Mouse (Mus musculus) MEL (cell line): ENCODE data around the gene Col4a1. TPM values are rescaled to one million over a fixed set of nuclear protein-coding genes. Genes with fewer than 3 reads are reported as not detected.

Experiments
- DNase-seq: peaks from one replicate; pipeline ENCODE4 v3.0.0; 2011; ENCODE audit warnings: low read depth, low spot score
- H3K27ac ChIP-seq: 2 replicates; pipeline ENCODE4 v1.5.1; 2012; ENCODE audit warnings: low read depth, mild to moderate bottlenecking, control low read depth, low read length, moderate library complexity; ENCODE audit not compliant: control insufficient read depth
- H3K27me3 ChIP-seq, 2 experiments: fragments of 150-350 bp in 1 of 2; sonication (generic) in 1 of 2; 2 replicates each; pipeline ENCODE4 v1.6.1; 2012; ENCODE audit warnings: low read length in 2 of 2, mild to moderate bottlenecking in 2 of 2, improper control_type of control experiment in 1 of 2, moderate library complexity in 1 of 2; ENCODE audit not compliant: insufficient read depth in 2 of 2, control insufficient read depth in 1 of 2
- H3K36me3 ChIP-seq, 2 experiments: 2 replicates each; pipeline ENCODE4 v1.6.1; 2012 to 2014; ENCODE audit warnings: low read length in 2 of 2, improper control_type of control experiment in 1 of 2, inconsistent platforms in 1 of 2, mild to moderate bottlenecking in 1 of 2; ENCODE audit not compliant: insufficient read depth in 2 of 2, control insufficient read depth in 1 of 2
- H3K4me1 ChIP-seq, 2 experiments: fragments of 150-350 bp in 1 of 2; sonication (generic) in 1 of 2; 2 replicates each; pipeline ENCODE4 v1.6.1; 2012; ENCODE audit warnings: low read length in 2 of 2, improper control_type of control experiment in 1 of 2, mild to moderate bottlenecking in 1 of 2; ENCODE audit not compliant: insufficient read depth in 2 of 2, control insufficient read depth in 1 of 2
- H3K4me3 ChIP-seq, 2 experiments: fragments of 150-350 bp in 1 of 2; sonication (generic) in 1 of 2; 2 replicates each; pipeline ENCODE4 v1.5.1; 2012; ENCODE audit warnings: low read depth in 2 of 2, low read length in 2 of 2, mild to moderate bottlenecking in 2 of 2, moderate library complexity in 2 of 2, control low read depth in 1 of 2, improper control_type of control experiment in 1 of 2; ENCODE audit not compliant: control insufficient read depth in 1 of 2, insufficient read depth in 1 of 2
- H3K79me2 ChIP-seq: 2 replicates; pipeline ENCODE4 v1.6.1; 2012; ENCODE audit warnings: mild to moderate bottlenecking, low read length, moderate library complexity; ENCODE audit not compliant: control insufficient read depth, poor library complexity, insufficient read depth
- H3K9ac ChIP-seq: 2 replicates; pipeline ENCODE4 v1.6.1; 2012; ENCODE audit warnings: low read depth, mild to moderate bottlenecking, control low read depth, low read length, moderate library complexity; ENCODE audit not compliant: control insufficient read depth, poor library complexity, severe bottlenecking
- H3K9me3 ChIP-seq: fragments of 150-350 bp; sonication (generic); replicated peaks from 2 replicates; pipeline ENCODE4 v1.6.1; 2012; ENCODE audit warnings: mild to moderate bottlenecking, low read length, improper control_type of control experiment, moderate library complexity; ENCODE audit not compliant: insufficient read depth
- BHLHE40 ChIP-seq: IDR thresholded peaks from 2 replicates; pipeline ENCODE4 v1.6.1; 2012; ENCODE audit warnings: low read depth, mild to moderate bottlenecking, inconsistent platforms, low read length, improper control_type of control experiment, borderline replicate concordance
- CHD1 ChIP-seq: IDR thresholded peaks from 2 replicates; pipeline ENCODE4 v1.6.1; 2012; ENCODE audit warnings: low read depth, mild to moderate bottlenecking, inconsistent platforms, low read length, improper control_type of control experiment
- CTCF ChIP-seq, 3 experiments: IDR thresholded peaks in 2 of 3; conservative IDR thresholded peaks in 1 of 3; 2 replicates each; pipeline ENCODE4 v1.5.1; 2011 to 2012; ENCODE audit warnings: low read length in 3 of 3, low read depth in 2 of 3, mild to moderate bottlenecking in 2 of 3, improper control_type of control experiment in 1 of 3, inconsistent platforms in 1 of 3, mixed read lengths in 1 of 3, moderate library complexity in 1 of 3; ENCODE audit not compliant: control insufficient read depth in 1 of 3, insufficient read depth in 1 of 3, poor library complexity in 1 of 3, severe bottlenecking in 1 of 3
- E2F4 ChIP-seq: IDR thresholded peaks from 2 replicates; pipeline ENCODE4 v1.6.1; 2011; ENCODE audit warnings: low read depth, low read length, improper control_type of control experiment, borderline replicate concordance
- EP300 ChIP-seq, 2 experiments: IDR thresholded peaks; 2 replicates each; pipeline ENCODE4 v1.6.1; 2011; ENCODE audit warnings: improper control_type of control experiment in 2 of 2, low read length in 2 of 2, low read depth in 1 of 2, mild to moderate bottlenecking in 1 of 2
- ETS1 ChIP-seq: IDR thresholded peaks from 2 replicates; pipeline ENCODE4 v1.6.1; 2012; ENCODE audit warnings: low read depth, mild to moderate bottlenecking, inconsistent platforms, low read length, improper control_type of control experiment, moderate library complexity
- GABPA ChIP-seq: IDR thresholded peaks from 2 replicates; pipeline ENCODE4 v1.6.1; 2012; ENCODE audit warnings: low read depth, mild to moderate bottlenecking, inconsistent platforms, low read length, improper control_type of control experiment, moderate library complexity
- GATA1 ChIP-seq: IDR thresholded peaks from 2 replicates; pipeline ENCODE4 v1.6.1; 2011; ENCODE audit warnings: low read depth, low read length, improper control_type of control experiment
- JUND ChIP-seq: IDR thresholded peaks from 2 replicates; pipeline ENCODE4 v1.6.1; 2011; ENCODE audit warnings: low read depth, mild to moderate bottlenecking, improper control_type of control experiment, low read length
- MAFK ChIP-seq: IDR thresholded peaks from 2 replicates; pipeline ENCODE4 v1.6.1; 2011; ENCODE audit warnings: low read depth, mild to moderate bottlenecking, low read length, improper control_type of control experiment, borderline replicate concordance
- MEF2A ChIP-seq: IDR thresholded peaks from 2 replicates; pipeline ENCODE4 v1.6.1; 2014; ENCODE audit warnings: low read depth, mild to moderate bottlenecking, inconsistent platforms, low read length, improper control_type of control experiment; ENCODE audit not compliant: poor library complexity, insufficient replicate concordance, severe bottlenecking; ENCODE audit errors: extremely low read depth
- MXI1 ChIP-seq: IDR thresholded peaks from 2 replicates; pipeline ENCODE4 v1.6.1; 2011; ENCODE audit warnings: mild to moderate bottlenecking, low read depth, low read length, improper control_type of control experiment
- MYC ChIP-seq: IDR thresholded peaks from 2 replicates; pipeline ENCODE4 v1.6.1; 2011; ENCODE audit warnings: low read depth, mild to moderate bottlenecking, low read length, improper control_type of control experiment, moderate library complexity
- POLR2A ChIP-seq, 2 experiments: IDR thresholded peaks; 2 replicates each; pipeline ENCODE4 v1.6.1; 2011 to 2012; ENCODE audit warnings: low read length in 2 of 2, mild to moderate bottlenecking in 2 of 2, control low read depth in 1 of 2, improper control_type of control experiment in 1 of 2, low read depth in 1 of 2, moderate library complexity in 1 of 2; ENCODE audit not compliant: control insufficient read depth in 1 of 2, insufficient read depth in 1 of 2, poor library complexity in 1 of 2
- POLR2AphosphoS2 ChIP-seq: IDR thresholded peaks from 2 replicates; pipeline ENCODE4 v1.6.1; 2011; ENCODE audit warnings: low read length, improper control_type of control experiment
- RAD21 ChIP-seq: IDR thresholded peaks from 2 replicates; pipeline ENCODE4 v1.6.1; 2011; ENCODE audit warnings: mild to moderate bottlenecking, low read depth, low read length, improper control_type of control experiment
- SIN3A ChIP-seq: IDR thresholded peaks from 2 replicates; pipeline ENCODE4 v1.6.1; 2012; ENCODE audit warnings: low read length, improper control_type of control experiment, inconsistent platforms
- SMC3 ChIP-seq: IDR thresholded peaks from 2 replicates; pipeline ENCODE4 v1.6.1; 2011; ENCODE audit warnings: low read depth, low read length, improper control_type of control experiment
- TAL1 ChIP-seq: IDR thresholded peaks from 2 replicates; pipeline ENCODE4 v1.6.1; 2012; ENCODE audit warnings: mild to moderate bottlenecking, inconsistent platforms, low read length, moderate library complexity, mixed read lengths
- UBTF ChIP-seq: IDR thresholded peaks from 2 replicates; pipeline ENCODE4 v1.6.1; 2012; ENCODE audit warnings: low read depth, mild to moderate bottlenecking, inconsistent platforms, low read length, improper control_type of control experiment, moderate library complexity, borderline replicate concordance; ENCODE audit not compliant: insufficient read depth
- USF2 ChIP-seq, 2 experiments: IDR thresholded peaks; 2 replicates each; pipeline ENCODE4 v1.6.1; 2011 to 2012; ENCODE audit warnings: improper control_type of control experiment in 2 of 2, low read length in 2 of 2, borderline replicate concordance in 1 of 2, inconsistent platforms in 1 of 2, low read depth in 1 of 2, mild to moderate bottlenecking in 1 of 2; ENCODE audit not compliant: insufficient read depth in 1 of 2
- ZMIZ1 ChIP-seq: IDR thresholded peaks from 2 replicates; pipeline ENCODE4 v1.6.1; 2012; ENCODE audit warnings: low read depth, mild to moderate bottlenecking, inconsistent platforms, low read length, improper control_type of control experiment, moderate library complexity
- polyA plus RNA-seq, 2 experiments: library from polyadenylated mRNA; stranded (reverse) in 1 of 2; unstranded in 1 of 2; fragments of >175 nt in 1 of 2; fragments of >200 nt in 1 of 2; gene quantifications; 2 replicates each; pipeline versions ENCODE4 v1.2.1 to v1.2.4; 2012; ENCODE audit warnings: low replicate concordance in 2 of 2, low read depth in 1 of 2; ENCODE audit not compliant: insufficient read length in 2 of 2, insufficient read depth in 1 of 2, missing spikeins in 1 of 2
- total RNA-seq: library from RNA; depleted of rRNA; stranded (reverse); fragments of 300-350 nt; gene quantifications from 2 replicates; pipeline ENCODE4 v1.2.3, GENCODE M21; 2012

Col4a1 gene
- total and polyA plus RNA-seq, 3 experiments, result 0.31 TPM; not detected in 2

GRCm38 (mm10) chr8:11230277-11230676 lies 82.3 kb downstream of the Col4a1 start:
- Histone ChIP-seq H3K27me3 (no peaks in the 10 kb centered on the region), H3K4me1 (no peaks in the 10 kb centered on the region), H3K79me2 (no peaks in the 10 kb centered on the region), H3K27ac (no peak overlapping the region), H3K4me3 (no peak overlapping the region)
- no peak for DNase-seq
- TF ChIP-seq MXI1 (no peak), MEF2A (no peak), POLR2A (IDR thresholded peaks at IDR 0.05; ENCODE audit: control insufficient read depth in 1 of 2, insufficient read depth in 1 of 2, low read depth in 1 of 2, low read length in 2 of 2, poor library complexity in 1 of 2) (no peak), MYC (no peak), POLR2AphosphoS2 (no peak), TAL1 (no peak), E2F4 (no peak), ZMIZ1 (no peak), BHLHE40 (no peak), GABPA (no peak), UBTF (no peak), SMC3 (no peak), ETS1 (no peak), GATA1 (no peak)
- TF ChIP-seq, all 39 proteins: peak for 0
- Histone ChIP-seq H3K9ac (no peak overlapping the region), H3K36me3 (no peaks in the 10 kb centered on the region), H3K9me3 (no peaks in the 10 kb centered on the region)

GRCm38 (mm10) chr8:11227421-11227820 lies 85.2 kb downstream of the Col4a1 start:
- no peak for TF ChIP-seq JUND
- no peak for TF ChIP-seq CHD1
- no peak for TF ChIP-seq POLR2AphosphoS2
- TF ChIP-seq RAD21, result no peak
- TF ChIP-seq SIN3A, result no peak
- TF ChIP-seq EP300 (IDR thresholded peaks at IDR 0.05; ENCODE audit: low read depth in 1 of 2, low read length in 2 of 2), result no peak
- TF ChIP-seq CTCF (IDR thresholded peaks at IDR 0.05 in 2 of 3, conservative IDR thresholded peaks at IDR 0.05 in 1 of 3; ENCODE audit: control insufficient read depth in 1 of 3, insufficient read depth in 1 of 3, low read depth in 2 of 3, low read length in 3 of 3, poor library complexity in 1 of 3, severe bottlenecking in 1 of 3), result no peak
- no peak for TF ChIP-seq MAFK
- TF ChIP-seq USF2 (IDR thresholded peaks at IDR 0.05; ENCODE audit: borderline replicate concordance in 1 of 2, insufficient read depth in 1 of 2, low read depth in 1 of 2, low read length in 2 of 2), result no peak
- Histone ChIP-seq H3K4me3 (no peak overlapping the region), H3K9ac (no peak overlapping the region), H3K27me3 (no peaks in the 10 kb centered on the region), H3K79me2 (no peaks in the 10 kb centered on the region), H3K4me1 (no peaks in the 10 kb centered on the region), H3K36me3 (no peaks in the 10 kb centered on the region), H3K9me3 (no peaks in the 10 kb centered on the region), H3K27ac (no peak overlapping the region)
- DNase-seq, result no peak
